Mouse (Mus musculus) C2C12 (cell line): ENCODE measurements around the gene Slc24a3. TPM values are rescaled to one million over a fixed set of nuclear protein-coding genes. Genes with fewer than 3 reads are reported as not detected.

Experiments
- H3K27me3 ChIP-seq: one replicate; pipeline ENCODE4 v1.6.1; 2011; ENCODE audit not compliant: control insufficient read depth, insufficient read depth, insufficient read length
- H3K36me3 ChIP-seq: one replicate; pipeline ENCODE4 v1.6.1; 2011; ENCODE audit not compliant: control insufficient read depth, insufficient read depth
- H3K4me3 ChIP-seq: one replicate; pipeline ENCODE4 v1.5.1; 2011; ENCODE audit warnings: mild to moderate bottlenecking, control low read depth; ENCODE audit not compliant: poor library complexity, insufficient read depth, severe bottlenecking
- H3K79me2 ChIP-seq: one replicate; pipeline ENCODE4 v1.6.1; 2011; ENCODE audit not compliant: control insufficient read depth, insufficient read depth
- H3K79me3 ChIP-seq: one replicate; pipeline ENCODE4 v1.6.1; 2011; ENCODE audit warnings: low read depth, control low read depth
- H3ac ChIP-seq: one replicate; pipeline ENCODE3; 2011; ENCODE audit warnings: low read depth; ENCODE audit not compliant: control insufficient read depth, insufficient read length
- CEBPB ChIP-seq: IDR thresholded peaks from one replicate; pipeline ENCODE4 v1.6.1; 2011; ENCODE audit warnings: low read depth, mild to moderate bottlenecking, control low read depth, moderate library complexity
- CTCF ChIP-seq: IDR thresholded peaks from one replicate; pipeline ENCODE4 v1.5.1; 2011; ENCODE audit not compliant: control insufficient read depth, insufficient read depth, insufficient read length
- FOSL1 ChIP-seq: IDR thresholded peaks from one replicate; pipeline ENCODE4 v1.8.0; 2011; ENCODE audit warnings: mild to moderate bottlenecking, low read length; ENCODE audit not compliant: poor library complexity, insufficient read depth, severe bottlenecking
- MAX ChIP-seq: IDR thresholded peaks from one replicate; pipeline ENCODE4 v1.6.1; 2011; ENCODE audit warnings: mild to moderate bottlenecking, control low read depth
- MYOD1 ChIP-seq: IDR thresholded peaks from one replicate; pipeline ENCODE4 v1.6.1; 2011; ENCODE audit warnings: low read depth; ENCODE audit not compliant: control insufficient read depth, insufficient read length
- MYOG ChIP-seq: IDR thresholded peaks from one replicate; pipeline ENCODE4 v1.6.1; 2011; ENCODE audit not compliant: control insufficient read depth, insufficient read length; ENCODE audit errors: extremely low read depth
- USF1 ChIP-seq: IDR thresholded peaks from one replicate; pipeline ENCODE4 v1.6.1; 2011; ENCODE audit warnings: low read depth, mild to moderate bottlenecking, control low read depth, moderate library complexity
- polyA plus RNA-seq: library from polyadenylated mRNA; unstranded; fragments of >200 nt; fragmentation: generic; extraction: Trizol; gene quantifications from one replicate; pipeline ENCODE4 v1.2.1, GENCODE M21; 2012; ENCODE audit warnings: missing spikeins

Gene Slc24a3
- polyA plus RNA-seq, 1 experiment = 0.35 TPM

GRCm38 (mm10) chr2:145227351-145227750 is 59.8 kb downstream of the Slc24a3 start:
- H3K27me3 ChIP-seq = no peaks in the 10 kb centered on the region
- H3K4me3 ChIP-seq = no peak overlapping the region
- H3K79me2 ChIP-seq = no peaks in the 10 kb centered on the region
- no peaks in the 10 kb centered on the region for H3K36me3 ChIP-seq
- H3ac ChIP-seq = no peak overlapping the region
- no peaks in the 10 kb centered on the region for H3K79me3 ChIP-seq
- no peak for TF ChIP-seq MYOG
- TF ChIP-seq CEBPB = no peak
- TF ChIP-seq CTCF = no peak
- no peak for TF ChIP-seq USF1
- TF ChIP-seq FOSL1 = no peak
- TF ChIP-seq MAX = no peak
- TF ChIP-seq MYOD1 = no peak

GRCm38 (mm10) chr2:145232764-145233484 is 65.4 kb downstream of the Slc24a3 start:
- H3K4me3 ChIP-seq = no peak overlapping the region
- no peaks in the 10 kb centered on the region for H3K36me3 ChIP-seq
- TF ChIP-seq USF1 (no peak), MYOG (no peak), MAX (no peak), FOSL1 (no peak), CTCF (no peak), MYOD1 (no peak), CEBPB (no peak)
- H3K79me3 ChIP-seq = no peaks in the 10 kb centered on the region
- no peaks in the 10 kb centered on the region for H3K79me2 ChIP-seq
- no peak overlapping the region for H3ac ChIP-seq
- no peaks in the 10 kb centered on the region for H3K27me3 ChIP-seq

- Histone ChIP-seq H3K79me3 (no peaks in the 10 kb centered on the region), H3K27me3 (no peaks in the 10 kb centered on the region), H3K79me2 (no peaks in the 10 kb centered on the region), H3K4me3 (no peak overlapping the region), H3ac (no peak overlapping the region), H3K36me3 (no peaks in the 10 kb centered on the region)
- no peak for TF ChIP-seq CTCF
- TF ChIP-seq MYOD1 = no peak
- TF ChIP-seq USF1 = no peak
- no peak for TF ChIP-seq MAX
- no peak for TF ChIP-seq CEBPB
- no peak for TF ChIP-seq MYOG
- TF ChIP-seq FOSL1 = no peak
These were observed 66.2 kb downstream of the Slc24a3 start for GRCm38 (mm10) chr2:145233547-145234398.

- H3K4me3 ChIP-seq = no peak overlapping the region
- H3K27me3 ChIP-seq = no peaks in the 10 kb centered on the region
- H3K79me3 ChIP-seq = no peaks in the 10 kb centered on the region
- TF ChIP-seq FOSL1 = no peak
- no peak for TF ChIP-seq CTCF
- no peak for TF ChIP-seq MYOG
- no peak for TF ChIP-seq MAX
- TF ChIP-seq USF1 = no peak
- TF ChIP-seq CEBPB = no peak
- TF ChIP-seq MYOD1 = no peak
- no peaks in the 10 kb centered on the region for H3K36me3 ChIP-seq
- no peaks in the 10 kb centered on the region for H3K79me2 ChIP-seq
- H3ac ChIP-seq = no peak overlapping the region
These were observed 78.8 kb downstream of the Slc24a3 start for GRCm38 (mm10) chr2:145246384-145246783.

GRCm38 (mm10) chr2:145248185-145248584 is 80.6 kb downstream of the Slc24a3 start:
- H3K27me3 ChIP-seq = no peaks in the 10 kb centered on the region
- no peak for TF ChIP-seq MYOG
- TF ChIP-seq MYOD1 = no peak
- no peak for TF ChIP-seq USF1
- no peak for TF ChIP-seq FOSL1
- TF ChIP-seq CEBPB = no peak
- TF ChIP-seq MAX = no peak
- TF ChIP-seq CTCF = no peak
- H3K79me3 ChIP-seq = no peaks in the 10 kb centered on the region
- H3K36me3 ChIP-seq = no peaks in the 10 kb centered on the region
- no peak overlapping the region for H3K4me3 ChIP-seq
- no peak overlapping the region for H3ac ChIP-seq
- no peaks in the 10 kb centered on the region for H3K79me2 ChIP-seq
